Mouse (Mus musculus) layer of hippocampus, adult 9-11 months (tissue): ENCODE results near the gene Dip2b.
A peak's percentile ranks its signal among the peaks of the same experiment; 100 is the strongest.

Experiments
- DNase-seq: peaks from one replicate; pipeline ENCODE4 v3.0.0; 2022

Dip2b gene

DNA sequence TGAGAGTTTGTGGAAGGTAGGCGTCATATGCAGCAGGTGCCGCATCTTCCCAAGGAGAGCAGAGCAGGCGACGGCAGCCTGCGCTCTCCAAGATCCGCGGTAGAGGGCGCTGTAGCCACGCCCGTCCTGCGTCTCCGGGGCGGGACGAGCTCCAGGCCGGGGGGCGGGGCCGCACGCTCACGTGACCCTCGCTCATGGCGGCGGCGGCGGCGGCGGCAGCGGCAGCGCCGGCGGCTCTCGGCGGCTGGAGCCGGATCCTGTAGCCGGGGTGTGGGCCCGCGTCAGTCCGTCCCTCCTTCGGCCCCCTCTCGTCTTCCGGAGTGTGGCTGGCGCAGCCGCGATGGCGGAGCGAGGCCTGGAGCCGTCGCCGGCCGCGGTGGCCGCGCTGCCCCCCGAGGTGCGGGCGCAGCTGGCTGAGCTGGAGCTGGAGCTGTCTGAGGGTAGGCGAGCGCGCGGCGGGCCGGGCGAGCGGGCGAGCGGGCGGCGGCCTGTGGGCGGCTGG lies at the start of gene Dip2b:
TSS of gene Dip2b (plus strand) at position 195 of the 502 bp plus-strand sequence.
- DNase-seq = peak; percentile 92

DNA sequence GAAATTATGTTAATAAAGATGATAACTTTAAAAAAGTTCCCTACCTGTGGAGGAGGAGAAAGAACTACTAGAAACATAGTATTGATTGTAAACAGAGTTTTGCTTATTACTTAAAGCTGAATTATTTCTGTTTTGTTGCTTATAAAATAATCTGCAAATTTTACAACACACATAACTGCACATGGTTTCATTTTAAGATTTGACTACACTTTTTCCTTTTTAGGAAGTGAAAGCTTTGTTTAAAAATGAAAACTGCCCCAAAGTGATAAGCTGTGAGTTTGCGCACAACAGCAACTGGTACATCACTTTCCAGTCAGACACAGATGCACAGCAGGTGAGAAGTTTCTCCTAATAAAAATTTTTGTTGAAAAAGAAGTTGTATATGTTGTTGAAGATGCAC lies 45.4 kb upstream of the Dip2b start:
- DNase-seq = no peak

DNA sequence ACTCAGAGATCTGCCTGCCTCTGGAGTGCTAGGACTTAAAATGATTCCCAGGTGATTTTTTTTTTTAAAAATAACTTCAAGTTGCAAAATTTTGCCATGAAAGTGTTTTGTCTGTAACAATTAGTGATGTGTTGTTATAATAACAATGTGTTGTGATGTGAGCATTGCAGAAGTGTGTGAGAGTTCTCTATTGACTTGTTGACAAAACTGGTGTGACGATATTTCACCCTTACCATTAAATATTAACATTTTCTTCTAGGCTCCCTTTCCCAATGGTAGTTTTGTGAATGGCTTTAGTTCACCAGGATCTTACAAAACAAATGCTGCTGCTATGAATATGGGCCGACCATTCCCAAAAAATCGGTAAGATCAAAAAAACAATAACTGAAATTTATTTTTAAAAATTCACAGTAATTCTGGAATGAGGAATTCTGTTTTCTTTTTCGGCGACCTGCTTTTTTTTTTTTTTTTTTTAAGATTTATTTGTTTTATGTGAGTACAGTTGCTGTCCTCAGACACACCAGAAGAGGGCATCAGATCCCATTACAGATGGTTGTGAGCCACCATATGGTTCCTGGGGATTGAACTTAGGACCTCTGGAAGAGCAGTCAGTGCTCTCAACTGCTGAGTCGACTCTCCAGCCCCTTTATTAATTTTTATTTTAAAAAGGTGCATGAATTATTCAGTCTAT lies 41.2 kb upstream of the Dip2b start:
- DNase-seq = no peak

DNA sequence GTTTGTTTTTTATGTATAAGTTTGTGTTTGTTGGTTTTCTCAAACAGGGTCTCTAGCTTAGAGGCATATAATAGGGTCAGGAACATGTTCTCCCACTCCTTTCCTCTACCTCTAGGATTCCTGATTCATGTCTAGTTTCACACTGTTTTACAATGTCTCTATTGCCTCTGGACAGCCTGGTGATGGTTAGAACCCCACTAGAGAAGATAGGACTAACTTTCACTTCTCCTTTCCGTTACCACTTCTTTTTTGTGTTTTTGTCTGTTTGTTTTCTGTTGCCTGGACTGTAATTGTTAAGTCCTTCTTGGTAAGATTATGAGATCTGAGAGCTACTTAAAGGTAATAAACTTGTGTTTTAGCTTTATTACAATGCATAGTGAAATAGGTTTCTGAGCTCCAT lies 39.1 kb upstream of the Dip2b start:
- DNase-seq = no peak

DNA sequence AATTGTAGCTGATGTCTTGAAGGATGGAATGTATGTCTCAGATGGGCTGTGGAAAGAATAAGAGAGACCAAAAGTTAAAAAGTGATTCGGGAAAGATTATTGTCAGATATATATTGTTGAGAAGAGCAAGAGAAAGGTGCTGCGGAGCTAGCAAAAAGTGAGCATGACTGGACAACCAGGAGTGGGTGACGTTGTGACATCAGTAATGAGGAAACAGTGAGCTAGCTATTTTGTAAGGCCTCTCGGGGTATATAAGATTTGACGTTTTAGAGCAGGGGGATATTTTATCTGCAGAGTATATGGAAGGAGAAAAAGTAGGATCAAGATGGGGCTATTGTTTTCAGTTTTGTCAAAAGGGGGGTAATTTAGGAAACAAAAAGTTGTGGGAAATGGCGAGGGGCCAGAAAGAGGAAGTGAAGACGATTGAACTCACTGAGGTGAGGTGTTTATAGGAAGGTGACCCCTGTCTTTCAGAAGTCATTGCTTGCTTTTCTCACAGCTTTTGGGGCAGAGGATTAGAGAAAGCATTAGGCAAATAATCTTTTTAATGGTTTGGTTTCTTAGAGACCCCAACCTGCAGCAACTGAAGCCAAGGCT lies 33.7 kb upstream of the Dip2b start:
- DNase-seq = no peak

DNA sequence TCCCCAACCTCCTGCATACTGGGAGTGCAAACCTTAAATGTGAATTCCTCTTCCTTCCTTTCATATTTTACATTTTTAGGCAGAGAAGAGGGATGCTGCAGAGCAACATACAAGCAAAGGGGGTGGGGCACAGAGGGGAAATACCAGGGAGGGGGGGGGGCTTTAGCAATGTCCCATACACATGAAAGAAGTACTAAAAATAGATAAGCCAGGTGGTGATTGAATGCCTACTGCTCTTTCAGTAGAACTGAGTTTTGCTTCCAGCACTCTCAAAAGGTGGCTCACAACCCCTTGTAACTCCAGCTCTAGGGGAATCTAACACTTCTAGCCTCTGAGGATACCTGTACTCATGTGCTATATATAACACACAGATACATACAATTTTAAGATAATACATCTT lies 32.3 kb upstream of the Dip2b start:
- DNase-seq = no peak

DNA sequence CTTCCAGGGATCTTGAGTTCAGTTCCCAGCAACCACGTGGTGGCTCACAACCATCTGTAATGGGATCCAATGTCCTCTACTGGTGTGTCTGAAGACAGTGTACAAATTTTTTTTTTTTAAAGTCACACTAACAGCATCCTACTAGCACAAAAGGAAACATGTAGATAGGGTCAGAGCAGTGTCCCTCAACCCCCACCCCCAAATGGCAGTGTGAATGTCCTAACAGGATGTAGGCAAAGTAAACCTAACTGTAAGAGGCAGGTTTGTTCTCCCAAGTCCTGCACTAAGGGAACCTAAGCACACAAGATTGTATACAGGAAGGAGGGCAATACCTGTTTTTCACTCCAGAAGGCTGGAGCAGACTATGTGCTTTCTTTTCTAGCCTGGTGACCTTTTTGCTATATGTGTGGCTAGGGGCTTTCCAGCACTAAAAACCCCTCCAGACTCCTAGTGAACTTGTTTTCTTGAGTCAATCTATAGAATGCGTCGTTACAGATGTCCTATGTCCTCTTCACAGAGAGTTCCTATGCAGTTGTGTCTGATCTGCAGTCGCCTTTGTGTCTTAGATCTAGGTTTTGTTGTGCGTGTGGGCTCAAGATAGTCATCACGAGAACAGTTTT lies 20.1 kb upstream of the Dip2b start:
- no peak for DNase-seq

DNA sequence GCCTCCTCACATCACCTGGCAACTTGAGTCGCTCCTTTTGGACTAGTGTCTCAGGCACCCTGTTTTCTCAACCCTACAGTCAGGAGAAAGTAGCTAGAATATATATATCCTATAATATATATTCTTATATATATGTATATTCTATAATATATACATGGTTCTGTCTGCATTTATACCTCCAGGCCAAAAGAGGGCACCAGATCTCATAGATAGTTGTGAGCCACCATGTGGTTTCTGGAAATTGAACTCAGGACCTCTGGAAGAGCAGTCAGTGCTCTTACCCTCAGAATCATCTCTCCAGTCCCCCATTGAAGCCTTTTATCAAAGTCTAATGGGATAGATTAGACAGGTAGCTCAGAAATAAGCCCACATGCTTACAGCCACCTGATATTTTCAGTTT lies 17.3 kb upstream of the Dip2b start:
- DNase-seq = no peak

DNA sequence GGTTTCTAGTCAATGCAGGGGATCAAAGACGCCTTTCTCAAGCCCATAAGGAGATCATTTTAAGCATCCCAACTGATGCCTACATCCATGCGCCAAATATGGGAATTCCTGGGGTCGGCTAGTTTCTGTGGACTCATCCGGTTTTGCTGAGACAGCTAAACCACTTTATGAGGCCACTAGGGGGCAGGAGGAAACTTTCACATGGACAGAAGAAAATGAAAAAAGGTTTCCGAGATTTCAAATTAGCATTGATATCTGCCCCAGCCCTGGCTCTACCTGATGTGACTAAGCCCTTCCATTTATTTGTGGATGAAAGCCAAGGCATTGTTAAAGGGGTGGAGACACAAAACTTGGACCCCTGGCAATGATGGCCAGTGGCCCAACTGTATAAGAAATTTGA lies 15.5 kb upstream of the Dip2b start:
- DNase-seq = no peak

DNA sequence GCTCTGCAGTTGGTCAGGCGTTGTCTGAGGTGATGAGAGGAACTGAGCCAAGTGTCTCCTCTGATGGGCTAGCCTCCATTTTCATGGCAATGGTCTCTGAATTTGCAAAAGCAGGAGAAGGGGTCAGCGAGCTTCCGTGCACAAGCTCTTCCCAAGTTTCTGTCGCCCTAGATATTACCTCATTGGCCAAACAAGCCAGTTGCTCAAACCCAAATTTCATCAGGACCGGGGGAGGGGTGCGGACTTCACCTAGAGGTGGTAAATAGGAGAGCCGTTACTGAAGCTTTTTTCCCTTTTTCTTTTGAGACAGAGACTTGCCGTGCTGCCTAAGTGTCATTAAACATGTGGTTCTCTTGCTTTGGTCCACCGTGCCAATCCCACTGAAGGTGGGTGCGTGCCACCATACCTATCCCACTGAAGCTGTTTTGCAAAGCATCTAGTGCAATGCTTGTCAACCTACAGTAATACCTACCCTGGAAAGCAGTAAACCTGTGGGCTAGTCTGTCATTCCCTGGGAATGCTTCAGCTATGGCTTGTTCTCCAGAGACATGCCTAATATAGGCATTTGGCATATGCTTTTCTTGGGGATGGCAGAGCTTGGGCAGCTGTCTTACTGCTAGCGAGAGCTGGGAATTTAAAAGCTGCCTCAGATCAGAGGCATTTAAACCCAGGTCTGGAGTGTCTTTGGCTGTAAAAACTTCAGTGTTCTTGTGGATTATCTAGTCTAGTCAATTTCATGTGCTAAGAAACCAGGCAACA lies 13.2 kb upstream of the Dip2b start:
- no peak for DNase-seq

DNA sequence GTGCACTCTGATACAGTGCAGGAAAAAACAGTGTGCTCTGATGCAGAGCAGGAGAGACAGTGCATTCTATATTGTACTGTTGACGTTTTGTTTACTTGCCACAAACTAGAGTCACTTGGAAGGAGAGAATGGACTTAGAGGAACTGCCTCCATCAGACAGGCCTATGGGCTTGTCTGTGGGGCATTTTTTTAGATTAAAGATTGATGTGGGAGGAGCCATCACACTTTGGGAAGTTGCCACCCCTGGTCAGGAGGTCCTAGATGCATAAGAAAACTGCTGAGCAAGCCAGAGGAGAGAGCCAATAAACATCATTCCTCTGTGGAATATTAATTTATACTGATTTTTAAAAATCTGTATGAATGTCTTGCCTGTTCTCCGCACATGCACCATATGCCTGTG lies 10.3 kb upstream of the Dip2b start:
- DNase-seq = no peak

DNA sequence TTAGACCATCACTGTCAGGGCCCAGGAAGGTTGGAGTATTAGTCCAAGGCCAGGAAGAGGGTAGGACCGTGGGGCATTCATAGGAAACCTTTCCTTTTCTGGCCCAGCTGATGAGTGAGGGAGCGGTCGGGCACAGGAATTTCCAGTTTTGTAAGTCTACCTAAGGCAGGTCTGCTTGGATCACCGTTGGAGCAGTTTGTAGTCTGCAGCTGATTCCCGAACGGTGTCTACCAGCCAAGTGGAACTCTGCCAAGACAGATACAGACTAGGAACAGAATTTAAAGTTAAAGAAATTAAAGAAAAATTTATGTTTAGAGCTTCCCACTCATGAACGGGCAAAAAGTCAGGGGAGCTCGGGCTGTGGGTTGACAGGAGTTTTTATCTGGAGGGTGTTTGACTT lies 9.0 kb upstream of the Dip2b start:
- DNase-seq = no peak

DNA sequence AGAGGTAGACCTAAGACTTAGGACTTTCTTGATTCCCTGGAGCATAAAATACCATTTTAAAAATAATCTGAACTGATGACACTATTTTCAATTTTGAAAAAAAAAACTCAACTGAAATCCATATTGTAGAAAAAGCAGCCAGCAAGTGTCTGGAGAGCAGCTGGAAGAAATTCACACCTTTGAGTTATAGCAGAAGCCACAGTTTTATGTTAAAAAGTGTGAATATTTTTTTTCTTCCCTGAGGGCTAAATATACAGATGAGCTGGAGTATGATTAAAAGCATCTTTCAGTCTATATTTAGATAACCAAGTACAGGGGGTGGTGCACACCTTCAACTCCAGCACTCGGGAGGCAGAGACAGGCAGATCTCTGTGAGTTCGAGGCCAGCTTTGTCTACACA lies 8.6 kb upstream of the Dip2b start:
- no peak for DNase-seq

DNA sequence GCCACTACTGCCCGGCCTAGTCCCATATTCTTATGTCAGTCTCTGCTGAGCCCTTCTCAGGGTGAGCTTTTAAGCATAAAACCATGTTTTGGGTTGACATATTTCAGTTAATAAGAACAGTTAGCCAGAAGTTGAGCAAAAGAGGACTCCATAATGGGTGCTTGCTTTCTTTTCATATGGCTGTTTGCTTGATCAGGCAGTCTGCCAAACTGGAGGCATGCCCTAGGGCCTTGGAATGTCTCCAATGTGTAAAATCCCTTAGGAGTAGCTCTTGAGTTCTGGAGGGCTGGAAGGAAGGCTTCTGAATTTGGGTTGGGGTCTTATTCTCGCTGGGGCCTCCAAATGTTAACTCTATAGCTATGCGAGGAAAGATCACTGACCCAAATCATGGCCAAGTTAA lies 5.9 kb upstream of the Dip2b start:
- no peak for DNase-seq

DNA sequence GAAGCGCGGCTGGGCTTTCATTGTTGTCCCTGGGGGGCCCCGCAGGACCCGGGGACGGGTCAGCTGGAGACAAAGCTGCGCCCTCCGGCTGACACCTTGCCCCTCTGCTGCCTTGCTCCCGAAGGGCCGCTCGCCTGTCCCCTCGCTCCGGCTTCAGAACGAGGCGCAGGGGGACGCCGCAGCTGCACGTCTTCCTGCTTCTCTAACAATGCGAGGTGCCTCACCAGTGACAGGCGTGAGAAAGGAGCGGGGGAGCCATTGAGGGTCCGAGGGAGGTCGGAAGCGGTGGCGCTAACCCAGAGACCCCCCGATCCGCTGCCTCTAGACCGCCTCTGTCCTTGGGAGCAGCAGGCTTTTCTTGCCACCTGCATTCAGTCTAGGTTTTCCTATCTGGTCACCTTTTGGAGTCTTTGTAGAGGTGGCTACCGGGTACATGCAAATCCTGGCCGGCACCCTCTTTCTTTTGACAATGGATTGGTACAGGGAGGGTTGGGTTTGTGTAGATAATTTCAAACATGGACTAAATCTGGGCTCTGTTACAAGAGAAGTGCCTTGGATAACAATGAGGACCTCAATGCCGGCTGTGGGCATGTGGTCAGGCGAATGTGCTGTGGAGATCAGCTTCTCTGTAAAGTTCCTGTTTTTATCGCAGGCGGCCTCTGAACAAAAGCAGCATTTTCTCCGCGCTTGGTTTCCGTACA lies 687 bp downstream of the Dip2b start:
- peak; percentile 76 for DNase-seq

DNA sequence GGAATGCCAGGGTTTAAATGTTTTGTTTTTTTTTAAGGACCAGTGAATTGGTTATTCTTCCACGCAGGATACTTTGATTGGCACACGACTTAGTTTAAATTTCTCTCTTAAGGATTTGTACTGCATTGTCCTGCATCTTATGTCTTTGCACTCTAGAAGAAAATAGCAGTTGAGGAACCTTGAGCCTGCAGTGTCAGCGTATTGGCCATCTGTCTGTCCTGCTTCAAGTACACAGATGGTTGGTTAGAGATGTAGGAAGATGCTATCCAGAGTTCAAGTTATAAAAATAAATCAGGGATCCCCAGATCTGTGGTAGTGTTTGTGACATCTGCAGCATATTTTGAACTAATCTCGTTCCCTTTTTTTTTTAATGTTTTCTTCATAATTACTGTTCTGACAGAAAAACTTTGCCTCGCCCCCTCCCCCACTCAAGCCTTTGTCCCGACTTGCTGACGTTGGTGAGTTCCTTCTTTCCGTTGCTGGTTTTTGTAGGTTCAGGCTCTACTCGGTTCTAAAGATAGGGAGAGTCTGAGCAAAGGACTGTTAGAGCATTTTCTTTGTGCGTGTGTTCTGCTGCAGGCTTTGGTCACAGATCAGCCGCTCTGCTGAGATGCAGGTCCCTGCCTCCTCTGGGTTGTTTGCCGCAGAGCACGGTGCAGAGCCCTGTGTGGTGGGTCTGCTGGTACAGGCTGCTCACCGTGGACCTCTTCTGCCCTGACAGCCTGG lies 2.2 kb downstream of the Dip2b start:
- DNase-seq = peak; percentile 42

DNA sequence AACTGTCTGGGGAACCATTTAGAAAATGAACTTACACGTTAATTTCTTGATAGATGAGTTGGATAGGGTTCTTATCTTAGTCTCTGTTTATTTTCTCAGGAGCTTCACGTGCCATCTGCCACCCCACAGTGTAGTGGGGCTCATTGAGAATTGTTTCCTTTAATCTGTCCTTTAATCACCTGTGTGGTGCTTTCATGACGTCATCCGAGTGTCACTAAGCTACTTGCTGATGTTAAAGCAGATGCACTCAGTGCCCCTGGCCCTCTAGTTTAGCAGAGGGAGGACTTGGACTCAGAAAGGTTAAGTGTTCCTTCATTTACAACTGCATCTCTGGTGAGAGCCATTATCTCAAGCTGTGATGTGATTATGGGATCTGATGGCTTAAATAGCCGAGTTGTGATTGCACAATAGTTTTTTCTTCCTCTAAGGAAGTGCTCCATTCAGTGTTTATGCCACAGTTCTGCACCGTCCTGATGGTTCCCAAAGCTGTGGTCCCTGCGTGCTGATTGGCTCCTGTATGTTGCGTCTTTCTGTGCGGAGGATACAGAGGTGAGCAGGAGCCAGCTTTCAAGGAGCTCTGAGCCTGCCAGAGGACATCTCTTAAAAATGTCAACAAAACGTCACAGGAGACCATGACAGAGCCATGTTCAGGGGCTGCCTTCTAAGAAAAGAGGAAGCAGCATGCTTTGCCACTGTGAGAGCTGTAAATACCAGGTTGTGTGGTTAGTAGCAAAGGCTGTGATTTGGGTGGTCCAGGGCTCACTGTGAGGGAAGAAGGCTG lies 3.0 kb downstream of the Dip2b start:
- no peak for DNase-seq

DNA sequence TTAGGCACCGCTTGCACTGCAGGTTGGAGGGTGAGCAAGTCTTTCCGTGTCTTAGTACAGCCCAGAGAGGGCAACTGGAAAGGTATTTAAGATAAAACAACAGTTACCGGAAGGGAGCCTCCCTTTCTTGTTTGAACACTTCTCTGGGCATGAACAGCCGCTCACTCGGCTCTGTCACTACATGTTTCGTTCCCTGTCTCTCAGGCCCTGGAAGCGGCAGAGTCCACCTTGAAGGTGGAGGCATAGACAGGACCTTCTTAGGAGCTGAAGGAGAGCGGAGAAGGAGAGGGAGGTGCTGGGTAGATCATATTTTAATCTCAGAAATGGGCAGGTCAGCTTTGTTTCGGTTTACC lies 3.6 kb downstream of the Dip2b start:
- DNase-seq = no peak

DNA sequence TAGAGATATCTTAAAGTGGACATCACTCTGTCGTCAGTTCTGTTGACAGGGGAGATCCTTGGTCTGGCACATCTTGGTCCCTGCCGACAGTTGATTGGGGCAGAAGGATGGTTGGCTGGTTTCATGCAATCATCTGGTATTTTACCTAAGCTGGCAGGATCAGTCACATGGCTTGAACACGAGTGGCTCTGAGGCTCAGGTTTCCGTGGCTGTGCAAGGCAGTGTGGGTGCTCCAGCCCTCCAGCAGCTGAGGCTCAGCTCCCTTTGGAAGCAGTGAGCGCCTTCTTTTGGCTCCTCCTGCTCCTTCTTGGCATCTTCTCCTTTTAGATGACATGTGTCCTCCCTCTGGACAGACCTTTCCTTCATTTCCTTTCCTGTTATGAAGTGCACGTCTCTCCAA lies 7.1 kb downstream of the Dip2b start:
- no peak for DNase-seq

DNA sequence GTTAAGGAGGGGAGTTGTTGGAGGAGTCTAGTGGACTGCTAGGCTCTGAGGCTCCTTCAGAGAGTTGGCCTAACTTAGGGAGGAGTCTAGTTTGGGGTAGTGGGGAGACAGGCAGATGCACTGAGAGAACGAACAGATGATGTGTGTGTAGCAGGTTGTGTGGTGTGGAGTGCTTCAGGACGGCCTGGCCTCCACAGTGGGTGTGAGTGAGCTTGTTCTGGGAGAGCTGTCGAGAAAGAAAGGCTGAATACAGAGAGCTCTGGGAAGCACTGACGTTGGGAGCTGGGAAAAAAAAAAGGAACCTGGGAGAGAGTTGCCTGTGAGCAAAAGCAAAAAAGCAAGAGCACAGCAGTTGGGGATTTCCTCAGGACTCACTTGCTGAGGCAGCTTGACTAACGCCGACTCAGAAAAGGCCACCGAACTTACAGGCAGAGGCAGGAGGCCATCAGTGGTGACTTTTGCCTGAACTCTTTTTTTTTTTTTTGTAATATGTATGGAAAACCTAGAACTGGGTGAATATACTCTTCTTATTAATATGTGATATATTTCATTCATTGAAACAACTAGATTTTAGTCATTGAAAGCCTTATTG lies 11.1 kb downstream of the Dip2b start:
- no peak for DNase-seq

DNA sequence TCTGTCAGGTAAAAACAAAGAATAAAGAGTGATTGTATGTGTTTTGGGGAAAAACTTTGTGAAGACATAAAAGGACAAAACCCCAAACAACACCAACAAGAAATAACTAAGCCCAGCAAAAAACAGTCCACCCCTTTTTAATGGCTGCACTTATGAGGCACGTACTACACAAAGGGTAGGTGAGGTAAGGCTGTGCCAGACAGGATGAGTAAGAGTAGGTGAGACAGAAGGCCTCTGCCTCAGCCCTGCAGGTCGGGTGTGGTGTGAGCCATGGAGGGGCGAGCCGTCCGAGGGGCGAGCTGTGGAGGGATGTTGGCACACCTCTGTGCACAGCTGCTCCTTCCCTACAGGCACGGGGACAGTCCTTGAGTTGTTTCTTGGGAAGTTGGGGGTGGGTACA lies 12.5 kb downstream of the Dip2b start:
- DNase-seq = no peak
